Mouse (Mus musculus) MEL-GATA-1-ER (cell line): ENCODE data around the gene Hecw1.
A peak's percentile ranks its signal among the peaks of the same experiment; 100 is the strongest.

Source experiments
- DNase-seq: peaks from one replicate; pipeline ENCODE4 v3.0.0-alpha.2; 2012; ENCODE audit warnings: low read depth; ENCODE audit errors: extremely low read depth

Hecw1 gene

DNA sequence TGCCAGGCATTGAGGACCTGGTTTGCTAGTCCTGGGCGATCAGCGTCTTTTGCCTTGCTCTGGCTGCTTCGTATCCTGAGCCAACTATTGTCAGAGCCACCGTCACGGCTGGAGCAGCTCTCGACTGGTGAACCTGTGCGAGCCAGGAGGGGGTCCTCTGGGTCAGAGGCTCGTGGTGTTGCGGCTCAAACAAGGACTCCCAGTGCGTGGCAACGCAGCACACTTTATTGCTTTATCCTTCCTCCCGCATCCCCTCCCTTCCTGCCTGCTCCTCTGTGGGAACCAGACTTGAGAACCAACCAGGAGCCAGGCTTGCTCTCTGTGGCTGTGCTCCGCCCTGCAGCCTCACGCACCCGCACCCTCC lies at the start of gene Hecw1:
Hecw1 (minus strand) TSS at position 323 of the 364 bp plus-strand sequence.
- no peak for DNase-seq

DNA sequence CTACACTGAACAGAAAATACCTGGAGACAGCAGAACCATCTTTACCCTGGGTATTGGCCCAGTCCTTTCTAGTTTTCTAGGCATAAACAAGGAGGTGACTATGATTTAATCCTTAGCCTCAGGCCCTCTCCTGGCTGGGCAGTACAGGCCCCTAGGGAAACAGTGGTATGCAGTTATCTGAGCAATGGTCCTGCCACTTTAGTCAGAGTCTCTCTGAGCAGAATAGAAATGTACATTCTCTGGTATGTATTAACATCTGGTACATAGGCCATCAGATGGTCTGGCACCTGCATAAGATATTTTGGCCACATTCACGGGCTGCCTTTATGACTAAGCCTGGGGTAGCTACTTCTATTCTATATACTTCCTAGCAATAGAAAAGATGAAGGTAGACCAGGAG lies 38.3 kb upstream of the Hecw1 start:
- DNase-seq, result no peak

DNA sequence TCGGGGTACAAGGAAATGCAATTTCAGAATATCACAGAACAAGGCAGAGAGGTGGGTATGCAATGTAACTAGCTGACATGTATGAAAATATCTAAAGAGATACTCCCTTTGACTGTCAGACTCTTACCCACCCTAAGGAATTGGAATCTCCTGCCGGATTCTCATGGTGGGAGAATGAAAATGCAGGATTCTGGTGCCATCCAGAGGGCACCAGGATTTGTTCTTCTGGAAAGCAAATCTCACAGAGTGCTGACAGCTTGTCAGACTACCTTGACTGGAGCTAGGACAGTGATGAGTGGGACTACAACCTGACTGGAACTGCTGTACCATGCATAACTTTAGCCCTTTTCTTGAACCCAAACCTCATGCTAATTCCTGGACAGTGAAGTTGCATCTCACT lies 29.6 kb upstream of the Hecw1 start:
- DNase-seq, result no peak

GRCm38 (mm10) chr13:14542860-14543259 lies 19.8 kb upstream of the Hecw1 start:
- peak; percentile 63 for DNase-seq

DNA sequence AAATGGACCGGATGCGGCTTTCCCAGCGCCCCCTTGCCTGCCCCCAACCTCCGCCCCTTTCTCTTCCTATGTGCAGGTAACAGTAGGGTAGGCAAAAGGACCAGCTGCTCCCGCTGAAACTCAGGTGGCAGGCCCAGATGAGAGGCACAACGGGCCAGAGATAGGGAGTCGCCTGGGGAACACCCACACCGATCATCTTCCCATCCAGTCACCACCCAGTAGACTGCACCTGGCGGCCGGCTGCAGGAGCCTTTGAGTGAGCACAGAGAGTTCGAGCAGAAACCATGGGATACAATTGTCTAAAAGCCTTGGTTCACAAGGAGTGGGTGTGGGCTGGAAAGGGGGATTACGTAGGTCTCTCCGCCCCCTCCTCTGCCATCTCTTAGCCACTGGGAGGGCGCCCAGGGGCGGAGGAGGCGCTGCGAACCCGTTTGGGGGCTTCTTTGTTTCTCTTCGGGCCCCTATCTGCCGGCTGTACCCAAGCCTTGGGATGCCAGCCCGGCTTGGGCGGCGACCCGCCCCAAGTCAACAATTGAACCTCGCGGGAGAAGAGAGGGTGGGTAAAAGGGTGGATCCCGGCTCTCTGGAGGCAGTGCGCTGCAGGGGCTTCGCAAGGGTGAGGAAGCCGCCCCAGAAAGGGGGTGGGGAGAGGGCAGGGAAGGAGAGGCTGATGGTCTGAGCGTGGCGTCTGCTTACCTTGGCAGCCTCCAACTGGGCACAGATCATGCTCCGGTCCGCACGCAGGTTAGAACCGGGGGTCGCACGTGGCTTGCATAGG lies 711 bp downstream of the Hecw1 start:
- DNase-seq, result peak; percentile 43

- DNase-seq, result no peak
Observed at GRCm38 (mm10) chr13:14521746-14522127, 1.3 kb downstream of the Hecw1 start.

DNA sequence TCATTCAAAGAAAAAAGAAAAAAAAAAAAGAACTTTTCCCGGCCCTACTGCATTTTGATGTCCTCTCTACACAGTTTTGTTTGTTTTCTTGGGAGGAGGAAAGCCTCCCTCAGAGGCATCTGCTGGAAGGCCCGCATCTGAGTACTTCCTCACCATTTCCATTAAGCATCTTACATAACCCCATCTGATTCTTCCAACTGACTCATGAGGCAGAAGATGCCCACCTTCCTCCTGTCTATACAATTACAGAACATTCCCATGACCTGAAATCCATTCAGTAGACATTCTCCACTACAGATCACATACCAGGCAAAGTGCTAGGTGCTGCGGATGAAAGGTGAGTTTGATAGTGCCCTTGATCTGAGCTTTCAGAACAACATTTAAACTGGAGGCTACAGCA lies 3.4 kb downstream of the Hecw1 start:
- DNase-seq, result no peak

- DNase-seq, result no peak
Observed at GRCm38 (mm10) chr13:14517478-14517877, 5.5 kb downstream of the Hecw1 start.

- DNase-seq, result peak; percentile 62
Observed at GRCm38 (mm10) chr13:14515106-14515505, 7.9 kb downstream of the Hecw1 start.

DNA sequence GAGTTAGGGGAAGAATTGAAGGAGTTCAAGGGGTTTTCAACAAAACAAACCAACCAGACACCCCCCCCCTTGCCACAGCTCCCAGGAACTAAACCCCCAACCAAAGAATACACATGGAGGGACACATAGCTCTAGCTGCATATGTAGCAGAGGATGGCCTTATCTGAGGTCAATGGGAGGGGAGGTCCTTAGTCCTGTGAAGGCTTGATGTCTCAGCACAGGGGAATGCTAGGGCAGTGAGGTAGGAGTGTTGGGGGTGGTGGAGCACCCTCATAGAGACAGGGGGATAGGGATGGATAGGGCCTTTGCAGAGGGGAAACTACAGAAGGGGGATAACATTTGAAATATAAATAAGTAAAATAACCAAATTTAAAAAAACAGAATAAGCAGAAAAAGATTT lies 9.1 kb downstream of the Hecw1 start:
- no peak for DNase-seq

GRCm38 (mm10) chr13:14506765-14507164 lies 16.3 kb downstream of the Hecw1 start:
- no peak for DNase-seq

DNA sequence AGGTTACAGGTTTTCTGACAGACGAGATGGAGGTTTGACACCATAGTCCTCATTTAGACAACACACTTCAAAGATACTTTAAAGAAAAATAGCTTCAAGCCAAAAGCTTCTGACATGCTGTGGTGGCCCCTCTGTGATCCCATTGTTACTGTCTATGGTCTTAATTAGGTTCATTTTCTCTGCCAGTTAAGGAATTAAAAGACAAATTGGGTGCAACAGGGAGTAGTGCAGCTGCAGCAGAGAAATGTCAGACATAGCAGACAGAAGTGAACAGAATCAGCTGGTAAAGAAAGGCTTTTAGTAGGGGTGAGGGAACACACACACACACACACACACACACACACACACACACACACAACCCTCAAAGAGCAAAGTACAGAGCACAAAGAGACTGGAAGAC lies 22.8 kb downstream of the Hecw1 start:
- no peak for DNase-seq

DNA sequence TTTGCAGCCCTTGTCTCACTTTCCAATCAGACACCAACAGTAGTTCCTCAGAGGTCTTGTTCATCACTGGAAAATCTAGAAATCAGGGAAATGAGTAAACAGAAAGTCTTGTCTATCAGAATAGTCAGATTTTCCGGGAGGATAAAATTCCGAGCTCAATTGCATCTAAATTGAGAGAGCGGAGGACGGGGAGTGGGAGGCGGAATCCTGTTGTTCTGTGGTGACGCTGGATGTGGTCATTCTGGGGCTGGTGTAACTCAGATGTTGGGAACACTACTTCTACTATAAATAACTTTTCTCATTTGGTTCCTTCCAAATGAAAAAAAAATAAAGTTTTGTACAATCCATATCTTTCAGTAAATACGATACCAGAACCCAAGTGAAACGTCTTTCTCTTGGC lies 24.2 kb downstream of the Hecw1 start:
- no peak for DNase-seq

- DNase-seq, result no peak
Observed at GRCm38 (mm10) chr13:14496954-14497353, 26.1 kb downstream of the Hecw1 start.

GRCm38 (mm10) chr13:14487812-14488211 lies 35.2 kb downstream of the Hecw1 start:
- no peak for DNase-seq

DNA sequence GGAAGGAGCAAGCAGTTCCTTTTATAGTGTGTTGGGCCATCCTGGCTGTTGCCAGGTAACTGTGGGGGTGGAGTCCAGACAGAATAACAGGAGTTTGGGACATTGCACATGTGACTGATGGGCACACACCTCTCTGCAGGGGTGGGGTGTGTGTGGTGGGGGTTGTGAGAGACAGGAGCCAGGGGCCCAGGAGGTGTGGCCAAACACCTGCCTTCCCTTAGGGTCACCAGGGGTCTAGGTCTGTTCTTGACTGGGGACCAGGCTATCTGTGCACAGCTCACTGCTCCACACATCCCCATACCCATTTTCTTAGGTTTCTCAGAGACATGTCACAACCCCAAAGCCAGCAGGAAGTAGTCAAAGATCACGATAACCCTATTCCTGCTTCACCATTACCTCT lies 51.9 kb downstream of the Hecw1 start:
- no peak for DNase-seq

- no peak for DNase-seq
Observed at GRCm38 (mm10) chr13:14467517-14467916, 55.5 kb downstream of the Hecw1 start.

DNA sequence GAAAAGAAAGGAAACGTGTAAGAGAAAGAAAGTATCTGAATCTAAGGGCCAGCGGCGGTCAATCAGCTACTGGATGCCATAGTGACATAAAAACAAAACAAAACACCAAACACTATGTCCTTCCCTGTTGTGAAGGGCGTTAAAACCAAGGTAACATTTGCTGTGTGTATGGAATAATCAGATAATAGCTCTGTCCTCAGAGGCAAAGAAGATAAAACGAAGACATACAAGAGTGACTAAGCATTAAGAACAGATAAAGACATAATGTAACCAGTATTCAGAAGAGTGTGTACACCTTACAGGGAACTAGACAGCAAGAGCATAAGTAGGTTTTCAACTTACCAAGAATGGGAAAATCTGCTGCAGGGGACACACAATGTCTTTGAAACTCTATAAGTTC lies 62.0 kb downstream of the Hecw1 start:
- no peak for DNase-seq

DNA sequence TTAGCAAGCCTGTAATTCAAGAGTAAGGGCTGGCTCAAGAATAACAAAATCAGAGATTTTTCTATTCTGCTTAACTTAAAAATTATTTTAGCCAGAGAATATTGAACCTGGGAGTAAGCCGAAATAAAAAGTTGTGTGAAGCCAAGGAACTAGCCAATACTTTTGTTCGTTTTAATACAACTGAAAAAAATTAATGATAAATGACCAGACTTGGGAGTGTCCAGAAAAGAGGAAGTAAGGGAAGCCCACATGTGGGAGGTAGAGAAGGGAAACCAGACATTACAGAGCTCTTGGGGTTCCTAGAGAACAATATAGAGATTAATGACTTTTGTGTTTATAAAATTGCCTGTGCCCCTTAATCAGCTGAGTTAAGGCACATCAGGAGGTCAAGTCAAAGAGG lies 66.0 kb downstream of the Hecw1 start:
- peak; percentile 22 for DNase-seq

GRCm38 (mm10) chr13:14439540-14439939 lies 83.5 kb downstream of the Hecw1 start:
- DNase-seq, result no peak

GRCm38 (mm10) chr13:14428845-14429553 lies 94.0 kb downstream of the Hecw1 start:
- no peak for DNase-seq

- DNase-seq, result no peak
Observed at GRCm38 (mm10) chr13:14424836-14425235, 98.2 kb downstream of the Hecw1 start.

GRCm38 (mm10) chr13:14413405-14413804 lies 109.6 kb downstream of the Hecw1 start:
- DNase-seq, result no peak
